Mouse (Mus musculus) forebrain, postnatal 0 days (tissue): ENCODE results near the gene Anp32e. TPM values are rescaled to one million over a fixed set of nuclear protein-coding genes. Genes with fewer than 3 reads are reported as not detected.

Experiments
- ATAC-seq: fragments of 200-750 bp; cut with Nextera tagmentation; 2 replicates; pipeline ENCODE4 v1.8.0; 2017; ENCODE audit warnings: mild to moderate bottlenecking, moderate library complexity
- DNase-seq: peaks from one replicate; pipeline ENCODE4 v3.0.0-alpha.2; 2015
- H3K27ac ChIP-seq: fragments of 300-500 bp; sonication (generic); 2 replicates; pipeline ENCODE4 v1.5.1; 2014; ENCODE audit warnings: low read depth, mild to moderate bottlenecking, antibody characterized with exemption, low read length, moderate library complexity, mixed read lengths
- H3K27me3 ChIP-seq: fragments of 300-500 bp; sonication (generic); 2 replicates; pipeline ENCODE4 v1.6.1; 2014; ENCODE audit warnings: mild to moderate bottlenecking, low read length, mixed read lengths; ENCODE audit not compliant: insufficient read depth
- H3K36me3 ChIP-seq: fragments of 300-500 bp; sonication (generic); 2 replicates; pipeline ENCODE4 v1.6.1; 2014; ENCODE audit warnings: mild to moderate bottlenecking, moderate library complexity; ENCODE audit not compliant: insufficient read depth
- H3K4me1 ChIP-seq: fragments of 300-500 bp; sonication (generic); 2 replicates; pipeline ENCODE4 v1.6.1; 2014; ENCODE audit warnings: antibody characterized with exemption; ENCODE audit not compliant: insufficient read depth
- H3K4me2 ChIP-seq: fragments of 300-500 bp; sonication (generic); 2 replicates; pipeline ENCODE4 v1.6.1; 2014; ENCODE audit warnings: low read depth, mild to moderate bottlenecking, moderate library complexity
- H3K4me3 ChIP-seq: fragments of 300-500 bp; sonication (generic); 2 replicates; pipeline ENCODE4 v1.5.1; 2014; ENCODE audit warnings: low read depth, low read length, mixed read lengths
- H3K9ac ChIP-seq: fragments of 300-500 bp; sonication (generic); 2 replicates; pipeline ENCODE4 v1.6.1; 2014; ENCODE audit warnings: mild to moderate bottlenecking
- H3K9me3 ChIP-seq: fragments of 300-500 bp; sonication (generic); 2 replicates; pipeline ENCODE4 v1.6.1; 2016; ENCODE audit warnings: low read length
- CTCF ChIP-seq: sonication (generic); IDR thresholded peaks from 2 replicates; pipeline ENCODE4 v1.5.1; 2016; ENCODE audit warnings: antibody characterized with exemption, control low read depth, low read depth
- WGBS: fragments of 180-500 bp; shearing (Covaris S2); extraction: QIAGEN DNeasy Blood & Tissue Kit; methylation state at CpG from one replicate; pipeline ENCODE4 v1.1.7; 2014; 5-methylcytosine and 5-hydroxymethylcytosine counted together
- polyA plus RNA-seq: library from polyadenylated mRNA; unstranded; fragments of >200 nt; fragmentation: Nextera tagmentation; extraction: Ambion mirVana; gene quantifications from 2 replicates; pipeline ENCODE4 v1.2.1, GENCODE M21; 2015
- total RNA-seq: library from RNA; depleted of rRNA; stranded (reverse); fragments of >200 nt; gene quantifications from 2 replicates; pipeline ENCODE4 v1.2.3, GENCODE M21; 2014

Gene Anp32e
- total and polyA plus RNA-seq, 2 experiments from 2014 or later, result 34.4 to 109 TPM

GRCm38 (mm10) chr3:95932566-95932965 is 3.5 kb downstream of the Anp32e start:
- WGBS, result 92% methylated on average over 7 of the region's 7 CpGs
- no peaks in the 10 kb centered on the region for H3K9me3 ChIP-seq
- no peak overlapping the region for H3K9ac ChIP-seq
- no peak overlapping the region for H3K4me2 ChIP-seq
- H3K27me3 ChIP-seq, result no peaks in the 10 kb centered on the region
- no peak for ATAC-seq
- H3K4me1 ChIP-seq, result no peaks in the 10 kb centered on the region
- DNase-seq, result no peak
- H3K4me3 ChIP-seq, result no peak overlapping the region
- no peak overlapping the region for H3K27ac ChIP-seq
- TF ChIP-seq CTCF, result no peak
- H3K36me3 ChIP-seq, result peaks cover 22% of the 10 kb centered on the region

GRCm38 (mm10) chr3:95933111-95933750 is 4.2 kb downstream of the Anp32e start:
- TF ChIP-seq CTCF, result no peak
- WGBS, result 92% methylated on average over 7 of the region's 7 CpGs
- ATAC-seq (no peak), DNase-seq (no peak)
- Histone ChIP-seq H3K9me3 (no peaks in the 10 kb centered on the region), H3K4me1 (no peaks in the 10 kb centered on the region), H3K9ac (no peak overlapping the region), H3K27me3 (no peaks in the 10 kb centered on the region), H3K27ac (no peak overlapping the region), H3K4me3 (no peak overlapping the region), H3K36me3 (peaks cover 29% of the 10 kb centered on the region), H3K4me2 (no peak overlapping the region)

GRCm38 (mm10) chr3:95934448-95934847 is 5.4 kb downstream of the Anp32e start:
- Histone ChIP-seq H3K4me3 (no peak overlapping the region), H3K36me3 (peaks cover 40% of the 10 kb centered on the region), H3K4me1 (no peaks in the 10 kb centered on the region), H3K9me3 (no peaks in the 10 kb centered on the region), H3K4me2 (no peak overlapping the region), H3K9ac (no peak overlapping the region), H3K27ac (no peak overlapping the region), H3K27me3 (no peaks in the 10 kb centered on the region)
- no peak for TF ChIP-seq CTCF
- DNase-seq, result no peak
- ATAC-seq, result no peak
- WGBS, result 88% methylated on average over 1 of the region's 1 CpGs

- 93% methylated on average over 8 of the region's 8 CpGs for WGBS
- no peak for DNase-seq
- TF ChIP-seq CTCF, result no peak
- no peak overlapping the region for H3K9ac ChIP-seq
- H3K4me1 ChIP-seq, result no peaks in the 10 kb centered on the region
- H3K4me2 ChIP-seq, result no peak overlapping the region
- no peak for ATAC-seq
- H3K27me3 ChIP-seq, result no peaks in the 10 kb centered on the region
- peaks cover 54% of the 10 kb centered on the region for H3K36me3 ChIP-seq
- no peaks in the 10 kb centered on the region for H3K9me3 ChIP-seq
- no peak overlapping the region for H3K4me3 ChIP-seq
- H3K27ac ChIP-seq, result no peak overlapping the region
Measured at GRCm38 (mm10) chr3:95938217-95938616, 9.2 kb downstream of the Anp32e start.

- Histone ChIP-seq H3K4me1 (no peaks in the 10 kb centered on the region), H3K9ac (no peak overlapping the region), H3K27me3 (no peaks in the 10 kb centered on the region), H3K4me3 (no peak overlapping the region), H3K9me3 (no peaks in the 10 kb centered on the region), H3K4me2 (no peak overlapping the region), H3K27ac (no peak overlapping the region), H3K36me3 (peaks cover 52% of the 10 kb centered on the region)
- ATAC-seq (no peak), DNase-seq (no peak)
- 94% methylated on average over 15 of the region's 15 CpGs for whole genome bisulfite sequencing
- TF ChIP-seq CTCF, result peak; percentile 43
Measured at GRCm38 (mm10) chr3:95938835-95939234, 9.8 kb downstream of the Anp32e start.

- Histone ChIP-seq H3K4me2 (no peak overlapping the region), H3K36me3 (peaks cover 34% of the 10 kb centered on the region), H3K9me3 (no peaks in the 10 kb centered on the region), H3K27me3 (no peaks in the 10 kb centered on the region), H3K9ac (no peak overlapping the region), H3K4me1 (no peaks in the 10 kb centered on the region), H3K27ac (no peak overlapping the region), H3K4me3 (no peak overlapping the region)
- WGBS, result 83% methylated on average over 6 of the region's 6 CpGs
- ATAC-seq (no peak), DNase-seq (no peak)
- TF ChIP-seq CTCF, result no peak
Measured at GRCm38 (mm10) chr3:95942749-95943148, 13.7 kb downstream of the Anp32e start.

- no peaks in the 10 kb centered on the region for H3K27me3 ChIP-seq
- no peak for ATAC-seq
- H3K36me3 ChIP-seq, result peaks cover 29% of the 10 kb centered on the region
- no peak overlapping the region for H3K9ac ChIP-seq
- no peaks in the 10 kb centered on the region for H3K9me3 ChIP-seq
- WGBS, result 94% methylated on average over 7 of the region's 7 CpGs
- H3K4me1 ChIP-seq, result no peaks in the 10 kb centered on the region
- no peak overlapping the region for H3K4me2 ChIP-seq
- TF ChIP-seq CTCF, result no peak
- no peak for DNase-seq
- no peak overlapping the region for H3K27ac ChIP-seq
- H3K4me3 ChIP-seq, result no peak overlapping the region
Measured at GRCm38 (mm10) chr3:95943226-95943625, 14.2 kb downstream of the Anp32e start.
